Mouse (Mus musculus): ENCODE results near the gene Rfesd. TPM values are rescaled to one million over a fixed set of nuclear protein-coding genes. Genes with fewer than 3 reads are reported as not detected.

The Rfesd gene
- polyA plus RNA-seq (2015; fragmentation: Nextera tagmentation; extraction: Ambion mirVana) = 17.9 and 18.8 TPM in 2 replicates

DNA sequence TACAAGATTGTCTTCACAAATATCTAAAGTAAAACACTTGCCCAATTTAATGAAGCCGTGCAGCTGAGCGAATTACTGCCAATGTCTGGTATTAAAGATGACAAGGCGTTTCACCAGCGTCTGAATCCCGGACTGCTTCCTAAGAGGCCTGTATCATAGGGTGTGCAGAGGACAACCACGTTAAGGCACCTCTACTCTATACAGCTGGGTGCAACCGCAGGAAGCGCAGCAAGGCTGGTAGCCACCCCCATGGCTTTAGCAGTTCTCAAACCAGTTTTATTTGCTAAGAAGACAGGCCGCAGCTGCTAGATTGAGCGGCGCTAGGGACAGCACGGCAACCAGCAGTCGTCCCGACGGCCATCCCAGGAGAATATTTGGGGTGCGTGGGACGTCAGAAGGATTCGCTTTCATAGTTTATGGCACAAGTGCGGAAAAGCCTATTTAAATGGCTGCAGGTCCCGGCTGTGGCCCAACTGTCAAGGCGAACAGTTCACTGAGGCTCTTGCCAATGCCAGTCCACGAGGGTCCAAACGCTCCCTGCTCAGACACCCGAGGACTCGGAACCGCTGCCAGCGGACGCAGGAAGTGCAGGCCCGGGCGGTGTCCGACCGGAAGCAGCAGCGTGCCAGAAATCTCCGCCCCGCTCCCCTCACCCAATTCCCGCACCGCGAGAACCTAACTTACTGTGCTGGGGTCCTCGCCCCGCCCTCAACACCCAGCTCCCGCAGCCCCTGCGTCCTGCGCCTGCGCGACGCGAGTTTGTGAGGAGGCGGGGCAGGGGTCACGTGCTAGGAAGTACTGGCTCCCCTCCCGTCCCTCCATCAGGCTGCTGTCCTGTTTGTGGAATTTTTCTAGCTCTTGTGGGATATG, at the start of gene Rfesd:
Gene Rfesd (minus strand): TSS at position 746 of the 870 bp plus-strand sequence.
- H3K4me3 ChIP-seq = peak within 1 kb of the TSS; percentile 56
- no peaks in the 10 kb centered on the region for H3K9me3 ChIP-seq
- WGBS = under 1% methylated on average over 50 of the region's 50 CpGs
- H3K9ac ChIP-seq = peak within 1 kb of the TSS; percentile 85
- peak; percentile 100 for ATAC-seq (ENCODE audit: low read depth)
- H3K36me3 ChIP-seq = no peaks in the 10 kb centered on the region
- peak within 1 kb of the TSS; percentile 95 for H3K27ac ChIP-seq (replicated peaks)
- no peaks in the 10 kb centered on the region for H3K27me3 ChIP-seq
- peak within 1 kb of the TSS; percentile 67 for H3K4me2 ChIP-seq
- peaks cover 15% of the 10 kb centered on the region for H3K4me1 ChIP-seq (replicated peaks)

DNA sequence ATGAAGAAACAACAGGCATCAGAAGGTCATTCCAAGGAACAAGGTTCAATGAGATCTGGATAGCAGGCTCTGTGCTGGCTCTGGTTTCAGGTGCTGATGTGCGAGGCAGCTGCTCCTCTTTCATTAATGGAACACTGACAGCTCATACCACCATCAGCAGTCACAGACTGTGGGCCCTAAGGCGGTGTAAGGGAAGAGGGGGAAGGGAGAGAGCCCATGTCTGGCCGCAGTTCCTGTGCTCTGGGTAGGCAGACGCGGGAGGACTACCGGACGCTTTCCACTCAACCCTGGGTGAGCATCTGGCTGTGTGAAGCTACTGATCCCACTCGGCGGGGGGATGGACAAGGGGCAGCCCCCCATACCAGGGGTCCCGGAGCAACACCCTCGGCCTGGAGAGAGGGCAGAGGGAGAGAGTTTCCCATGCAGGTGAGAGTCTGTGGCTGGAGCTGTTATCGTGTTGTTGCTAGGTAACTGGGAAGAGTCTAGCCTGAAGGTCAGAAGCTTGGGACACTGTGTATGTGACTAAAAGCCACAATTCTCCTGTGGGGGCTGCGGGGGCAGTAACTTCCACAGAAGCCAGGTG, 45.9 kb upstream of the Rfesd start:
- 85% methylated on average over 13 of the region's 13 CpGs for WGBS
- ATAC-seq (ENCODE audit: low read depth) = no peak
- Histone ChIP-seq H3K27me3 (no peaks in the 10 kb centered on the region), H3K9ac (no peak overlapping the region), H3K4me2 (no peak overlapping the region), H3K9me3 (no peaks in the 10 kb centered on the region), H3K27ac (replicated peaks) (no peak overlapping the region), H3K36me3 (0 out of 2 replicates have a peak, but pooled peaks cover 10% of the 10 kb centered on the region), H3K4me1 (replicated peaks) (no peaks in the 10 kb centered on the region), H3K4me3 (no peak overlapping the region)

DNA sequence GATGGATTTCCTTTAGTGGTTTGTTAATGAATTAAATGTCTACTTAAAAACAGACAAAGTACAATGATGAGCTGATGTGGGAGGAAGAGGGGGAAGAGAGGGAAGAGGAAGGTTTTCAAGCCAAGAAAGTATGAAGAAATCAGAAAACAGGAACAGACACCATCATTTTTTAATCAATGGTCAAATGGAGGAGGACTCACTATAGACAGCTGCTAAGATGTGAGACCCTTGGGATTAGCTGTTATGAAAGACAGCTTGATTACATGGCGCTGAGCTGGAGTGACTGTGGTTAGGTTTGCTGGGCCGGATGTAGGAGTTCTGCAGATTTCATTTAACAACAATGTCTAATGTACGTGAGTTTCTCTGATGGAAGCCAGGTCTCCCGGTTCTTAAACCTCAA, 45.0 kb upstream of the Rfesd start:
- no peak for ATAC-seq (ENCODE audit: low read depth)
- 0 out of 2 replicates have a peak, but pooled peaks cover 10% of the 10 kb centered on the region for H3K36me3 ChIP-seq
- H3K4me2 ChIP-seq = no peak overlapping the region
- 0 out of 2 replicates have a peak, but pooled peaks cover under 1% of the 10 kb centered on the region for H3K27me3 ChIP-seq
- no peak overlapping the region for H3K27ac ChIP-seq (replicated peaks)
- no peaks in the 10 kb centered on the region for H3K9me3 ChIP-seq
- 85% methylated on average over 4 of the region's 4 CpGs for WGBS
- H3K4me1 ChIP-seq (replicated peaks) = no peaks in the 10 kb centered on the region
- H3K4me3 ChIP-seq = no peak overlapping the region
- H3K9ac ChIP-seq = no peak overlapping the region

DNA sequence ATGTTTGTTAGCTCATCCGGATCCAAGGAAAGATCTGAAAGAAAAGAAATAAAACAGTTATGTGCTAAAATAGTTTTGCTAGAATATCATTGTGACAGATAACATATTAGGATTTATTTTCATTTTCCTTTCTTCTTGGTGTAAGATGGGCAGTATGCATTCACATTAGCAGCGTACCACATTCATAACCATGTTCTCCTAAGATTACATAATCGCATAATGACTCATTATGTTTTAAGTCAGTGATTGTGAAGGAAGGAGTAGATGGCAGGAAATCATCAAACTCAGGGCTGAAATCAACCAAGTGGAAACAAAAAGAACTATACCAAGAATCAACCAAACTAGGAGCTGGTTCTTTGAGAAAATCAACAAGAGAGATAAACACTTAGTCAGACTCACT, 44.0 kb upstream of the Rfesd start:
- WGBS = 93% methylated on average over 3 of the region's 3 CpGs
- Histone ChIP-seq H3K27ac (replicated peaks) (no peak overlapping the region), H3K9ac (no peak overlapping the region), H3K9me3 (no peaks in the 10 kb centered on the region), H3K4me2 (no peak overlapping the region), H3K27me3 (peaks cover 10% of the 10 kb centered on the region), H3K36me3 (0 out of 2 replicates have a peak, but pooled peaks cover 10% of the 10 kb centered on the region), H3K4me1 (replicated peaks) (no peaks in the 10 kb centered on the region), H3K4me3 (no peak overlapping the region)
- no peak for ATAC-seq (ENCODE audit: low read depth)

DNA sequence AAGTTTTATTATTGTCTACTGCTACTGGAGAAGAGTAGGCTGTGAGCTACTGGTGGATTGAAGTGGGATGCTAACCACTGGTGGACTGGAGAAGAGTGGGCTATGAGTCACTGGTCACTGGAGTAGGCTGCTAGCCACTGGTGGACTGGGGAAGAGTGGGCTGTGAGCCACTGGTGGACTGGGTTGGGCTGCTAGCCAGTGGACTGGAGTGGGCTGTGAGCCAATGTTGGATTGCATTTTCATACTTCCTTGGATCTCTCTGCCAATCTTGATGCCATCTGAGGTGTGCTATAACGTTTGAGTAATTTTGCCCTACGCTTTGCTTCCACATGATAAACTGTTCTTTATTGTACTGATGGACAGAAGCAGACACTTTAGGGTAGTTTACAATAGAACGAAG, 43.6 kb upstream of the Rfesd start:
- ATAC-seq (ENCODE audit: low read depth) = no peak
- WGBS = 90% methylated on average over 3 of the region's 3 CpGs
- Histone ChIP-seq H3K27ac (replicated peaks) (no peak overlapping the region), H3K4me3 (no peak overlapping the region), H3K9ac (no peak overlapping the region), H3K4me1 (replicated peaks) (no peaks in the 10 kb centered on the region), H3K27me3 (peaks cover 15% of the 10 kb centered on the region), H3K36me3 (0 out of 2 replicates have a peak, but pooled peaks cover 10% of the 10 kb centered on the region), H3K9me3 (no peaks in the 10 kb centered on the region), H3K4me2 (no peak overlapping the region)

DNA sequence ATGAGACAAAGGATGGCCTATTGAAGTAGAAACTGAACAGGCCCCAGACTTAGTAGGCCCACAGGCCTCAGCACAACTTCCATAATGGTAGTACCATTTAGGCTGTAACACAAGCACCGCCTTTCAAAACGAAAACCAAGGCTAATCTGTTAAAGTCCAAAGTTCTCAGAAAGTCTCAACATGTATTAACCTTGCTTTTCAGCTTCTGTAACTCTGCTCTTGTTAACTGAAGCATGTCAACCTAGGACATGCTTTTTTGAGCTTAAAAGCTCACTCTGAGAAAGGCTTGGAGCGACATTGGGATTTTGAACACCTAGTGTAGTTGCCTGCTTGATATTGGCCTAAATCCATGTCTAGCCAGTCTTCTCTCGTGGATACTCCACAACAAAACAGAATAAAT, 41.1 kb upstream of the Rfesd start:
- Histone ChIP-seq H3K4me1 (replicated peaks) (peaks cover 19% of the 10 kb centered on the region), H3K9me3 (no peaks in the 10 kb centered on the region), H3K4me2 (no peak overlapping the region), H3K9ac (no peak overlapping the region), H3K27ac (replicated peaks) (no peak overlapping the region), H3K4me3 (no peak overlapping the region), H3K27me3 (peaks cover 39% of the 10 kb centered on the region), H3K36me3 (0 out of 2 replicates have a peak, but pooled peaks cover 5% of the 10 kb centered on the region)
- 96% methylated on average over 4 of the region's 4 CpGs for WGBS
- ATAC-seq (ENCODE audit: low read depth) = no peak

DNA sequence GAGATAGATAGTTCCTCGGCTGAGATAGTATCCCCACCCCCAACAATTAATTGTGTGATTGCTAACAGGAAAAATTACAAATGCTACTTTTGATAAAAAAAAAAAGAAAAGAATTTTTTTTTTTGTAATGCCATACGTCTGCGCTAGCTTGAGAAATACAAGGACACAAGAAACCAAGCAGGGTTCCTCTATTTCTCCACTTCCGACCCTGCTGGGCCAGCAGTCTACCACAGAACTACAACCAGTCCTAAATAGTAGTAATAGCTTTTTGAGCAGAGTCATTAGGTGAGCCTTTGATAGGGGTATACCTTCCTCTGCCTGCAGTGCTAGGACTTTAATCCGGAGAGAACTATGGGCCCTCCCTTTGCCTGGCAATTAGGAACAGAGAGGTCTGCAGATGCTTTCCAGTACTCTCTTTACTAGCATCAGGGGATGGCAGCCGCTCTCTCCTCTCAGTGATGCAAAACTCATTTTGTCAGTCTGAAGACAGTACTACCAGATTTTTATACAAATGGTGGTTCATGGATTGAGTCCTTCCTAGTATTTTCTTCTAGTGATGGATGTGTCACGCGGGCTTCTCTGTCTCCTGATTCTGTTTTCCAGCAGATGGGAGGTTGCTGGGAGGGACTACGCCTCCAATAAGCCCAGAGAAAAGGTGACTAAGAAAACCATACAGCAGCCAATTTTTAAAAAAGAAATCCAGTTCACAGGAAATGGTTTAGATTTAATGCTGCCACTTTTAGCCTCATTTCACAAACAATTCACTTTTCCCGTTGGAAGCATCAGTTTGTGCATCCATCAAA, 38.9 kb upstream of the Rfesd start:
- 0 out of 2 replicates have a peak, but pooled peaks cover 2% of the 10 kb centered on the region for H3K36me3 ChIP-seq
- no peak overlapping the region for H3K4me3 ChIP-seq
- H3K9me3 ChIP-seq = no peaks in the 10 kb centered on the region
- no peak for ATAC-seq (ENCODE audit: low read depth)
- H3K9ac ChIP-seq = no peak overlapping the region
- H3K27me3 ChIP-seq = peaks cover 54% of the 10 kb centered on the region
- peak overlapping the region; percentile 99 for H3K4me2 ChIP-seq
- 63% methylated on average over 10 of the region's 10 CpGs for WGBS
- H3K27ac ChIP-seq (replicated peaks) = no peak overlapping the region
- H3K4me1 ChIP-seq (replicated peaks) = peaks cover 19% of the 10 kb centered on the region

DNA sequence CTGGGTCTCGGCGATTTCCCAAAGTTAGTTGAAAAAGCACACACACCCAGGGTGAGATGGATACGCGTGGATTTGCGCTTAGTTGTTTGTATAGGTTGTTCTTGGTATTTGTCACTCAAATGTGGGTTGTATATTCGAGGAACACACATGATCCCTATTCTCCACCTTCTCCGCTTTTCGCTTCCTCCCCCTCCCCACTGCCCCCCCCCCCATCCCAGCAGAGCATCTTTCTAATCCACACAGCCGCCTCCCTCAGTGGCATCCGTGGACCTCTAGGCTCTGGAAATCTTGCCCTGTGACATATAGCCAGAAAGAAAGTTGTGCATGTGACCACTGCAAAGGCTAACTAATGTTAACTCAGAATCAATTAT, 38.4 kb upstream of the Rfesd start, which contains the start of gene Gpr150:
Gene Gpr150 (minus strand): TSS at position 101 of the 371 bp plus-strand sequence.
- Histone ChIP-seq H3K4me1 (replicated peaks) (peaks cover 19% of the 10 kb centered on the region), H3K9me3 (no peaks in the 10 kb centered on the region), H3K9ac (peak within 1 kb of the TSS; percentile 73), H3K36me3 (no peaks in the 10 kb centered on the region), H3K4me3 (peak within 1 kb of the TSS; percentile 58), H3K4me2 (peak within 1 kb of the TSS; percentile 99), H3K27me3 (peaks cover 54% of the 10 kb centered on the region), H3K27ac (replicated peaks) (peak within 1 kb of the TSS; percentile 28; the same call in 1 of the 2 replicates)
- 17% methylated on average over 10 of the region's 10 CpGs for WGBS
- no peak for ATAC-seq (ENCODE audit: low read depth)

DNA sequence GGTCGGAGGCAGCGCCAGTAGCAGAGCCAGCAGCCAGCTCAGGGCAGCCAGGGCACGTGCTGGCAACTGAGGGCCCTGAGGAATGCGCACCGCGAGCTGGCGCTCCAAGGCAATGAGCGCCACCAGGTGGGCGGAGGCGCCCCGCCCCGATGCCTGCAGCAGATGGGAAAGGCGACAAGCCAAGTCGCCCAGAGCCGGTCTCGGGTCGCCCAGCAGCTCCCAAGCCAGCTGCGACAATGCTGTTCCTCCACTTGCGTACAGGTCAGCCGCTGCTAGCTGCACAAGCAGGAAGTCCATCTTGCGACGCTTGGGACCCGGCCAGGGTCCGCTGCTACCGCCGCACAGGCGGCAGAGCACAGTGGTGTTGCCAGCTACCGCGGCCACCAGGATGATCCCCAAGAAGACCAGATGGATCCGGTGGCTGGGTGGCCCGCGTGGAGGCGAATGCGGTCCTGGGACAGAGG, 37.8 kb upstream of the Rfesd start:
- H3K9ac ChIP-seq = peak overlapping the region; percentile 73
- no peaks in the 10 kb centered on the region for H3K36me3 ChIP-seq
- H3K4me2 ChIP-seq = peak overlapping the region; percentile 99
- WGBS = 1% methylated on average over 34 of the region's 34 CpGs
- H3K9me3 ChIP-seq = no peaks in the 10 kb centered on the region
- H3K4me1 ChIP-seq (replicated peaks) = peaks cover 19% of the 10 kb centered on the region
- peak overlapping the region; percentile 58 for H3K4me3 ChIP-seq
- H3K27ac ChIP-seq (replicated peaks) = peak overlapping the region; percentile 28; the same call in 1 of the 2 replicates
- peak; percentile 95 for ATAC-seq (ENCODE audit: low read depth)
- peaks cover 54% of the 10 kb centered on the region for H3K27me3 ChIP-seq

DNA sequence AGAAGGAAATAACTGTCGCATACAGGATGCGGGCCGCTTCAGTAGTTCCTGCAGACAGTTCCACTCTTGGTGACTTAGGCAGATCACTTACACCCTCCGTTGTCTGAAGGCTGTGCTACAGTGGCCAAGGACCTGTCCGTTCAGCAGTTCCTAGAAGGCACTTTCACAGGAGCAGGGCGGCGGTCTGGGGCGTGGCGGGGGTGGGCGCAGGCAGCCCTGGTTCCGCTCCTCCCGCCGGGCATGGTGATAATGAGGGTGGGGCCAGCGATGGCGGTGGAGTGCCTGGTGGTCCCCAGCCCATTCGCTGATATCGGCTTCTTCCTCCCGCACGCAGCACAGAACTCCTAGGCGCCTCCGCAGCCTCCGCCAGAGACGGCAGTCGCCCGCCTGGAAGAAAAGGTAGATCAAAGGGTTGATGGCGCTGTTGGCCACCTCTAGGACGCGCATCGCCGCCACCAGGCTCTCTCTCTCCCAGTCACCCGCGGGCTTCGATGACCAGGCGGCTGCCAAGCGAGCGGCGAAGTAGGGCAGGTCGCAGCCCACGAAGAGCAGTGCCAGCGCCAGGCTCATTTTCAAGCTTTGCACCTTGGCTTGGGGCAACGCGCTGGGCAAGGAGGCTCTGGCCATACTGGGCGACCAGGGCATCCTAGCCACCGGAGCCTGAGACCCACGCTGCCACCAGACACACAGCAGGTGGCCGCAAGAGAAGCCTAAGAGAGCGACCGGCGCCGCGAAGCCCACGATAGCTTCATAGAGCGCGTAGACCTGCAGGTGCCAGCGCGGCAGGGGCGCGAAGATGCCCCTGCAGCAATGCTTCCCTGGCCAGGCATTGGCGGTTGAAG, 37.1 kb upstream of the Rfesd start:
- Histone ChIP-seq H3K4me1 (replicated peaks) (peaks cover 19% of the 10 kb centered on the region), H3K9me3 (no peaks in the 10 kb centered on the region), H3K4me2 (peak overlapping the region; percentile 99), H3K36me3 (no peaks in the 10 kb centered on the region), H3K4me3 (peak overlapping the region; percentile 58), H3K9ac (peak overlapping the region; percentile 73), H3K27ac (replicated peaks) (peak overlapping the region; percentile 28; the same call in 1 of the 2 replicates), H3K27me3 (peaks cover 54% of the 10 kb centered on the region)
- 1% methylated on average over 59 of the region's 59 CpGs for WGBS
- peak; percentile 76 for ATAC-seq (ENCODE audit: low read depth)

DNA sequence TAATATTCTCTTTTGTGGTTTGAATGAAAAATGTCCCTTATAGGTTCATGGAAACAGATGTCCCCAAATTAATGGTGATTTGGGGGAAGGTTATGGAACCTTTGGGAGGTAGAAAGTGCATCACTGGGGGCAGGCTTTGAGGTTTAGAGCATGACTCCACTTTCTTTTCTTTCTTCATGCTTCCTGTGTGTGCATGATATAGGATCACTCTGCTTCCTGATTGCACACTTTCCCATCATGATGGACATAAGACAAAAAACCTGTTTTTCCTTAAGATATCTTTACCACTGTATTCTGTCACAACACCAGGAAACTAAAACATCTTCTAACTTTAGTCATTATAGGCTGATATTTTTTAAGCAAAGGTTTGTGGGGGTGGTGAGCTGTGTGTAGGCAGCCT, 26.5 kb upstream of the Rfesd start:
- Histone ChIP-seq H3K27ac (replicated peaks) (no peak overlapping the region), H3K4me2 (no peak overlapping the region), H3K9ac (no peak overlapping the region), H3K4me3 (no peak overlapping the region), H3K4me1 (replicated peaks) (no peaks in the 10 kb centered on the region), H3K27me3 (no peaks in the 10 kb centered on the region), H3K36me3 (no peaks in the 10 kb centered on the region), H3K9me3 (no peaks in the 10 kb centered on the region)
- ATAC-seq (ENCODE audit: low read depth) = no peak

Measured in neural tube, embryonic 13.5 days (tissue).